Mouse (Mus musculus) cortical plate, adult 2 months (tissue): ENCODE measurements around the gene Gbp8.
"Not testable (repeated sequence)": the region's sequence is repeated elsewhere in the genome, so short reads cannot be mapped to it uniquely, and the experiment has no call there.

Experiments
- CTCF ChIP-seq: fragments of 200-500 bp; IDR thresholded peaks from 2 replicates; pipeline ENCODE4 v1.5.1; 2011; ENCODE audit warnings: mild to moderate bottlenecking, control low read depth, low read length; ENCODE audit not compliant: insufficient read depth; ENCODE audit errors: extremely low read depth
- POLR2A ChIP-seq: fragments of 200-500 bp; IDR thresholded peaks from 2 replicates; pipeline ENCODE4 v1.6.1; 2011; ENCODE audit warnings: mild to moderate bottlenecking, low read length, control low read depth; ENCODE audit not compliant: insufficient read depth; ENCODE audit errors: extremely low read depth

GRCm38 (mm10) chr5:105136706-105137304, 2.5 kb downstream of the Gbp8 start:
- TF ChIP-seq POLR2A, CTCF: not testable (repeated sequence)
